ENCODE assay signal across 9 mouse cellular contexts in genomic region chr6:144098119-144098518, GRCm38 (mm10).
DNase-seq lines count a peak whose midpoint lies in the region; ATAC-seq and TF ChIP-seq lines count a peak whose summit lies in the region.
"Had no signal": no experiment of that assay in that cellular context is flagged by ENCODE, and none has a peak within 500 bp of the region (broad histone marks: within the 10 kb centered on the region; RNA-seq: fewer than 3 reads in every experiment).

No protein-coding gene starts in this region.

- ATAC-seq in inflammation-experienced regulatory T-cells, adult 6 months = no peak

- no peaks in the 10 kb centered on the region for H3K9me3 ChIP-seq in heart, embryonic 10.5 days
- H3K9me3 ChIP-seq: hindbrain, embryonic 15.5 days had no signal

- TF ChIP-seq CTCF in left cerebral cortex, adult 2 months (IDR thresholded peaks at IDR 0.05) = no peak

- no peak overlapping the region for H3K4me3 ChIP-seq in heart, embryonic 10.5 days
- H3K4me3 ChIP-seq in left cerebral cortex, adult 2 months = no peak overlapping the region
- H3K4me3 ChIP-seq: hindbrain, embryonic 15.5 days had no signal

- 53% methylated on average over 9 of the region's 9 CpGs for WGBS in heart, embryonic 10.5 days

- H3K4me1 ChIP-seq in heart, embryonic 10.5 days = 0 out of 2 replicates have a peak, but pooled peaks cover 3% of the 10 kb centered on the region
- H3K4me1 ChIP-seq: hindbrain, embryonic 15.5 days had no signal

- no peaks in the 10 kb centered on the region for H3K27me3 ChIP-seq in heart, embryonic 10.5 days (ENCODE audit: insufficient read depth, poor library complexity, severe bottlenecking)
- H3K27me3 ChIP-seq: hindbrain, embryonic 15.5 days had no signal

- DNase-seq in heart, postnatal 4 days = peak; percentile 27
- DNase-seq in heart, embryonic 10.5 days (ENCODE audit: low spot score) = no peak
- DNase-seq in right cerebral cortex, adult 18-20 months = peak; percentile 64
- DNase-seq in right cerebral cortex, postnatal 4 days = no peak
- DNase-seq in left cerebral cortex, adult 2 months (ENCODE audit: extremely low spot score in 1 of 2, low spot score in 2 of 2) = peak; percentile 18 to 25
- no peak for DNase-seq in adrenal gland, postnatal 4 days (ENCODE audit: low spot score in 2 of 2)
- DNase-seq in gastrocnemius, postnatal 25 days = no peak

- intact Hi-C loops in left cerebral cortex, adult 2 months (cut with DNase I) = no loop called here

- no peaks in the 10 kb centered on the region for H3K36me3 ChIP-seq in heart, embryonic 10.5 days
- H3K36me3 ChIP-seq: hindbrain, embryonic 15.5 days had no signal

- no peak overlapping the region for H3K27ac ChIP-seq in heart, embryonic 10.5 days
- H3K27ac ChIP-seq in left cerebral cortex, adult 2 months = no peak overlapping the region; the same call in 1 of the 2 replicates
- H3K27ac ChIP-seq: hindbrain, embryonic 15.5 days had no signal

Comparison
In these comparisons a context has a peak if more than half of its experiments do, and no peak if none do; other contexts are left out.
1. DNase-seq: peak in heart, postnatal 4 days (single experiment), right cerebral cortex, adult 18-20 months (single experiment) and left cerebral cortex, adult 2 months (2 of 2); none in heart, embryonic 10.5 days (single experiment), right cerebral cortex, postnatal 4 days (single experiment), adrenal gland, postnatal 4 days (0 of 2) and gastrocnemius, postnatal 25 days (single experiment).